Mouse (Mus musculus) liver, postnatal 0 days (tissue): Measurements from ENCODE around the gene Ubtf.

ENCODE experiments used
- CTCF ChIP-seq: sonication (generic); IDR thresholded peaks from 2 replicates; pipeline ENCODE4 v1.5.1; 2016; ENCODE audit warnings: antibody characterized with exemption, low read depth
- EP300 ChIP-seq: IDR thresholded peaks from 2 replicates; pipeline ENCODE4 v1.6.1; 2016; ENCODE audit warnings: antibody characterized with exemption, low read depth, mild to moderate bottlenecking

DNA sequence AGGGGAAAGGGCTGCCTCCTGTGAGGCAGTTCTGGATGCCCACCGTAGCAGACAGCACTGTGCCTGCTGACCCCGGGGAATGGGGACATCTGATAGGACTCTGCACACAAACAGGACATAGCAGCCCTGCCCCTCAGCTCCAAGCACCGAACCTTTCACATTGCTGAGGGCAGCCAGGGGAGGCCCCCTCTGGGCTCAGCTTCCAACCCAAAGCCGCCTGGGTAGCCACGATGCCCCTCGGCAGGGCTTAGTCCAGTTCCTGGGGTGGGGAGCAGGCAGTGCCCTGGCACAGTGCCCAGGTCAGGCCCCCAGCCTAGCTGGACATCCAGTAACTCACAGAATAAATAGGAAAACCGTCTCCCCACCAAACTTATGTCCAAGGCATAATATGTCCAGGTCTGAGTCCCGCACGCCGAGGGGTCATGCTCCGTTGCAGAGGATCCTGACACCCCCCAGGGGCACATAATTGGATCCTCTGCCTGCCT lies 28.4 kb downstream of the Ubtf start:
- no peak for TF ChIP-seq CTCF
- no peak for TF ChIP-seq EP300
